Mouse (Mus musculus) layer of hippocampus, adult 2 months (tissue): ENCODE results near the gene Rpl41. TPM values are rescaled to one million over a fixed set of nuclear protein-coding genes. Genes with fewer than 3 reads are reported as not detected.
"Not testable (repeated sequence)": the region's sequence is repeated elsewhere in the genome, so short reads cannot be mapped to it uniquely, and the experiment has no call there.

Source experiments
- DNase-seq, 2 experiments: peaks; one replicate each; pipeline ENCODE4 v3.0.0; 2022; ENCODE audit warnings: low spot score in 2 of 2
- H3K27ac ChIP-seq: fragments of 200-600 bp; 2 replicates; pipeline ENCODE4 v1.8.1; 2022
- H3K4me3 ChIP-seq: fragments of 200-600 bp; 2 replicates; pipeline ENCODE4 v1.8.1; 2022; ENCODE audit warnings: mild to moderate bottlenecking
- CTCF ChIP-seq: fragments of 200-600 bp; conservative IDR thresholded peaks from 2 replicates; pipeline ENCODE4 v1.8.1; 2022; ENCODE audit warnings: antibody characterized with exemption, mild to moderate bottlenecking, moderate library complexity
- microRNA-seq, 2 experiments: library from miRNA; unstranded; fragments of <30 nt; microRNA quantifications; one replicate each; pipeline ENCODE4 v1.2.0; 2021
- total RNA-seq, 2 experiments: library from RNA; stranded (reverse); gene quantifications; 2 replicates each; pipeline ENCODE4 v1.2.3; 2021

Rpl41 gene
- total RNA-seq, 2 experiments from 2014 or later, result 1,438 to 1,486 TPM

GRCm38 (mm10) chr10:128510301-128510700 lies 38.8 kb downstream of the Rpl41 start:
- H3K27ac ChIP-seq, result no peak overlapping the region
- H3K4me3 ChIP-seq, result no peak overlapping the region
- DNase-seq, result no peak
- TF ChIP-seq CTCF, result no peak

DNA sequence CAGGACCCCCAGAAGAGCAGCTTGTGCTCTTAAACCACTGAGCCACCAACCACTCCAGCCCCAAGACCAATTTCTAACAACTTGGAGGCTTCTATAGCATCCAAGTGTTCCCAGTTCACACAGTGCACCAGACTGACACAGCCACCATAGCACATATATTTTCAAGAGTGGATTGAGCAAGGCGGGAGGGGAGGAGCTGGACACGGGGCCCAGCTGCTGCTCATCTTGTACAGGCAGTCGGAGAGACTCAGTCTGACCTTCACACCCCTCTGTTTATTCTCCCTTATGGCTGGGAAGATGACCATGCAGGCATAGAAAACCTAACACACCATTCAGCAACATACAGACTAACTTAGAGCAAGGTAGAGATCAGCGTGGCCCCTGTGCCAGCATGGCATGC lies 39.3 kb downstream of the Rpl41 start:
- no peak for TF ChIP-seq CTCF
- Histone ChIP-seq H3K27ac (no peak overlapping the region), H3K4me3 (no peak overlapping the region)
- DNase-seq, result no peak

- TF ChIP-seq CTCF, result no peak
- H3K4me3 ChIP-seq, result no peak overlapping the region
- no peak for DNase-seq
- H3K27ac ChIP-seq, result no peak overlapping the region
These were observed 39.9 kb downstream of the Rpl41 start for GRCm38 (mm10) chr10:128509203-128509602.

DNA sequence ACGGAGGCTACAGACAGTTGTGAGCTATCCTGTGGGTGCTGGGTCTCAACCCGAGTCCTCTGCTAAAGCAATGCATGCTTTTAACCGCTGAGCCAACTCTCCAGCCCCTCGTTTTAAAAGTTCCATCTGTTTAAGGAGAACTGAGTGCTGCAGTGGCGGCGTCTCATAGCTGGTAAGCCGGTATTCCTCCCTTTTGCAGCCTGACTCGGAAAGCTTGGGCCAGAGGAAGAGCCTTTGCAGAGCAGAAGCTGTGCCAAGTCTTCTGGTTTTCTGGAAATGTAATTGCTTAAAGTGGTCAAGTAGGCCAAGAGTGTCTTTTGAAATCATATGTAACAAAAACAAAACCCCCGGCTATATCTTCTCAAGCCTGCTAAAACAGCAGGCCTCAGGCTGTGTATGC lies 40.8 kb downstream of the Rpl41 start:
- no peak for DNase-seq
- no peak for TF ChIP-seq CTCF
- Histone ChIP-seq H3K4me3 (no peak overlapping the region), H3K27ac (no peak overlapping the region)

GRCm38 (mm10) chr10:128505974-128506373 lies 43.1 kb downstream of the Rpl41 start:
- DNase-seq, result no peak
- peak; percentile 25; the same call in 1 of the 2 replicates for TF ChIP-seq CTCF
- H3K4me3 ChIP-seq, result no peak overlapping the region
- H3K27ac ChIP-seq, result no peak overlapping the region

DNA sequence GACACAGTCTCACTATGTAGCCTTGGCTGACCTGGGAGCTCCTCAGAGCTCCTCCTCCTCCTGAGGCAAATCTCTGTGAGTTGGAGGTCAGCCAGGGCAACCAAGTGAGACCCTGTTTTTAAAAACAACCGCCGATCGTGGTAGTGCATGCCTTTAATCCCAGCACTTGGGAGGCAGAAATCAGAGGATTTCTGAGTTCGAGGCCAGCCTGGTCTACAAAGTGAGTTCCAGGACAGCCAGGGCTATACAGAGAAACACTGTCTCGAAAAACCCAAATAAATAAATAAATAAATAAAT lies 43.8 kb downstream of the Rpl41 start:
- not testable (repeated sequence) for DNase-seq, H3K4me3 ChIP-seq
- H3K27ac ChIP-seq, result peak overlapping the region; percentile 11; the same call in 1 of the 2 replicates

- no peak for TF ChIP-seq CTCF
- H3K4me3 ChIP-seq, result no peak overlapping the region
- peak overlapping the region; percentile 11; the same call in 1 of the 2 replicates for H3K27ac ChIP-seq
- no peak for DNase-seq
These were observed 44.3 kb downstream of the Rpl41 start for GRCm38 (mm10) chr10:128504641-128505370.

GRCm38 (mm10) chr10:128504012-128504411 lies 45.1 kb downstream of the Rpl41 start:
- H3K27ac ChIP-seq, result peak overlapping the region; percentile 11; the same call in 1 of the 2 replicates
- no peak for DNase-seq
- H3K4me3 ChIP-seq, result no peak overlapping the region
- no peak for TF ChIP-seq CTCF

GRCm38 (mm10) chr10:128503532-128503931 lies 45.6 kb downstream of the Rpl41 start:
- no peak overlapping the region for H3K27ac ChIP-seq
- no peak for TF ChIP-seq CTCF

GRCm38 (mm10) chr10:128502341-128502740 lies 46.8 kb downstream of the Rpl41 start:
- DNase-seq, result no peak
- TF ChIP-seq CTCF, result no peak
- Histone ChIP-seq H3K4me3 (no peak overlapping the region), H3K27ac (no peak overlapping the region)

More at GRCm38 (mm10) chr10:128503532-128503931, 45.6 kb downstream of the Rpl41 start:
- no peak for DNase-seq
- H3K4me3 ChIP-seq, result no peak overlapping the region

DNA sequence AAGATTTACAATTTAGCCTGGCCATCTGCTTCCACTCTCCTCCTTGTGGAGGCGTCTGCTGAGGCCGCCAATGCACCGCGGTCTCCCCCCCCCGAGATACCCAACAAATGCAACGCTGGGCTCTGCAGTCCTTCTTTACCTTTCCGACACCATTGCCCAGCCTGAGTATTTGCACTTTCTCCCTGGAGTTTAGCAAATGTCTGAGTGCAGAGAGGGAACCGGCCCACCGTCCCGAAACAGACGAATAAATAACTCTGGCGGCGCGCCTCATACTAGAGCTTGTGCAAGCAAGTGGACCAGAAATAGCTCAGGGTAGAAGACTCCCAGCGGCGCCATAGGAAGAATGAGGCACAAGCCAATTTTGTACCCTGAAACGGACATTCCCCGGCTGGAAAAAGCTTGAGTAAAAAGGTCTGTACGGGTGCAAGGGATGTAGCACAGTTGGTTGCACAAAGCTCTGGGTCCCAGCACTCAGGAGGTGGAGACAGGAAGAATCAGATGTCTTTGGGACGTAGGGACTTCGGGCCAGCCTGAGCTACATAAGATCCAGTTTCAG lies 49.9 kb downstream of the Rpl41 start:
- Histone ChIP-seq H3K4me3 (peak overlapping the region; percentile 67), H3K27ac (peak overlapping the region; percentile 91)
- 0 out of 2 replicates have a peak, but pooled peaks have one; percentile 35 for TF ChIP-seq CTCF
- DNase-seq, result peak in 1 of 2 experiments; percentile 60

DNA sequence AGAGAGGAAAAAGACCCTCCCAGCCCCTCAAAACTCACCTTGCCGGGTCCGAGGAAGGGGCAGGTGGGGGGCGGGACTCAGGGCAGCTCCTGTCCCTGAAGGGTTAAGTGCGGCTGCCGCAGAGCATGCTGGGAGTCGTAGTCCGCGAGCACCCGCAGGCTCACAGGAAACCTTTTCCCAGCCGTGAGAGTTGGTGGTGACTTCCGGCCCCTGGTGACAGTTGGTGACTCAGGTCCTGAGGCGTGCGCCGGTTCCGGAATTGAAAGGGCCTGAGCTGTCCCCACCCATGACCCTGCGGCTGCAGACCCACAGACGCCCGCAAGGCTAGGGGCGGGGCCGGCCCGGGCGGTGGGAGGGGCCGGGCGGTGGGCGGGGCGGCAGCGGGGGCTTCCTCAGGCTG lies 50.5 kb downstream of the Rpl41 start, which contains the start of gene Myl6b:
Gene Myl6b (minus strand): TSS at position 96 of the 400 bp plus-strand sequence.
- Histone ChIP-seq H3K27ac (peak within 1 kb of the TSS; percentile 91), H3K4me3 (peak within 1 kb of the TSS; percentile 67)
- peak; percentile 91 to 96 for DNase-seq
- peak; percentile 34; the same call in 1 of the 2 replicates for TF ChIP-seq CTCF

Small RNAs within 50 kb of the gene (microRNA-seq; reads per million reads assigned to microRNA genes)
- gene Gm47275 (0 to 0.74 reads per million in 2 experiments), gene Mir6916 (0 to 0.37 reads per million in 2 experiments), gene Mir6917 (0 reads per million in 2 experiments)

Other genes starting within 250 kb of the Rpl41 start
- 10 to 100 TPM; 14.7 to 16.4 TPM for gene Pan2, start 246.0 kb downstream of the Rpl41 start, total RNA-seq
- 10 to 100 TPM; 78.8 to 83.0 TPM for gene Cnpy2, start 226.8 kb downstream of the Rpl41 start, total RNA-seq
- gene Cs, start 211.6 kb downstream of the Rpl41 start, total RNA-seq, result 100 to 1,000 TPM; 226 to 235 TPM
- 10 to 100 TPM; 48.6 to 49.2 TPM for gene Coq10a, start 180.3 kb downstream of the Rpl41 start, total RNA-seq
- 10 to 100 TPM; 50.6 to 51.6 TPM for gene Ankrd52, start 172.2 kb downstream of the Rpl41 start, total RNA-seq
- gene Slc39a5, start 148.1 kb downstream of the Rpl41 start, total RNA-seq, result under 1 TPM in 1 of 2 experiments, not detected in 1; 0.29 TPM
- gene Nabp2, start 137.8 kb downstream of the Rpl41 start, total RNA-seq, result 10 to 100 TPM; 88.2 to 93.0 TPM
- 10 to 100 TPM; 69.5 to 71.8 TPM for gene Rnf41, start 137.6 kb downstream of the Rpl41 start, total RNA-seq
- gene Smarcc2, start 90.1 kb downstream of the Rpl41 start, total RNA-seq, result 100 to 1,000 TPM; 246 to 255 TPM
- 100 to 1,000 TPM; 519 to 544 TPM for gene Myl6, start 55.2 kb downstream of the Rpl41 start, total RNA-seq
- gene Myl6b, start 50.6 kb downstream of the Rpl41 start, total RNA-seq, result 10 to 100 TPM; 18.5 to 21.1 TPM
- 1 to 10 TPM; 5.5 TPM for gene Esyt1, start 23.4 kb downstream of the Rpl41 start, total RNA-seq
- 10 to 100 TPM; 12.2 to 14.3 TPM for gene Zc3h10, start 1.5 kb downstream of the Rpl41 start, total RNA-seq
- gene Pa2g4, start 16.7 kb upstream of the Rpl41 start, total RNA-seq, result 10 to 100 TPM; 61.4 to 64.4 TPM
- gene Erbb3, start 40.3 kb upstream of the Rpl41 start, total RNA-seq, result 1 to 10 TPM; 5.7 to 5.9 TPM
- gene Rps26, start 77.4 kb upstream of the Rpl41 start, total RNA-seq, result 100 to 1,000 TPM; 283 to 303 TPM
- 10 to 100 TPM; 16.7 to 18.7 TPM for gene Ikzf4, start 96.7 kb upstream of the Rpl41 start, total RNA-seq
- 10 to 100 TPM; 12.5 to 12.6 TPM for gene Suox, start 124.8 kb upstream of the Rpl41 start, total RNA-seq
- 100 to 1,000 TPM; 126 to 134 TPM for gene Rab5b, start 147.0 kb upstream of the Rpl41 start, total RNA-seq
- under 1 TPM; 0.33 to 0.34 TPM for gene Pmel, start 154.9 kb upstream of the Rpl41 start, total RNA-seq
- gene Cdk2, start 155.7 kb upstream of the Rpl41 start, total RNA-seq, result 1 to 10 TPM; 2.0 to 3.0 TPM
- gene Dgka, start 195.6 kb upstream of the Rpl41 start, total RNA-seq, result 10 to 100 TPM; 11.4 to 11.5 TPM
- gene Pym1, start 198.6 kb upstream of the Rpl41 start, total RNA-seq, result 10 to 100 TPM; 22.0 to 30.6 TPM
- under 1 TPM; 0.61 to 0.84 TPM for gene Mmp19, start 241.6 kb upstream of the Rpl41 start, total RNA-seq